Mouse (Mus musculus): ENCODE measurements at regions not wholly inside any gene's neighbourhood (a gene's known extent, or its start where the extent isn't known, plus 50 kb on each side); places are given as distances from the start of the nearest gene placed in this dataset.

DNA sequence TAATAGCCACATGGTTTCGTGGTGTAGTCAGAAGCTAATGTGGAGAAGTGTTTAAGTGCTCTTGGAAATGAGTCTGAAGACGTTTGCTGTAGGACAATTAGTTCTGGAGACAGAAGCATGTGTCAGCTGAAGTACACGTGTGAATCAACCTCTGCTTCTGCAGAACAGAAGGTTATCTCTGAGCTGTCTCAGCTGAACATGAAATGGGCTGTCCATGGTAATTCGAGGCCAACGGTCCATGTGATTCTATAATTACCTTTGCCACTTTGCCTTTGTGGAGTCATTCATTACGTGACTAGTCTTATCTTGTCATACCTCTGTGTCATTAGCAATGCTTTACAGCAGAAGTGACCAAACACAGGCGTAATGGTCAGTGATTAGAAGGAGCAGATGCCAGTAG lies 295.6 kb upstream of the Veph1 start:
- DNase-seq (ENCODE audit: low spot score): no peak

DNA sequence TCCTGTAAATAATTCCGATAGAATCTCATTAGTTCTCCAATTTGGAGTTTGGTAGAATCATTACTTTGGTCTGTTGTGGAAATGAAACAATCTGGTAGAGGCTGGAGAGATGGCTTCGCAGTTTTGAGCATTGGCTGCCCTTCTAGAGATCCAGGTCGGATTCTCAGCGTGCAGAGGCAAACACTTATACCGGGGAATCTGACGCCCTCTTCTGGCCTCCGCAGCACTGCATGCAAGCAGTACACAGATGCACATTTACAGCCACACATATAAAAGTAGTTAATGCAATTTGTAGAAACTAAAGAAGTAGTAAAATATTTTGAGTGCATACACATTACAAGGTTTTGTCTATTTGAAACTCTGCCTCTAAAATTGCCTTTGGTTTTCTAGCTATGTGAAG lies 294.1 kb upstream of the Veph1 start:
- DNase-seq (ENCODE audit: low spot score): no peak

DNA sequence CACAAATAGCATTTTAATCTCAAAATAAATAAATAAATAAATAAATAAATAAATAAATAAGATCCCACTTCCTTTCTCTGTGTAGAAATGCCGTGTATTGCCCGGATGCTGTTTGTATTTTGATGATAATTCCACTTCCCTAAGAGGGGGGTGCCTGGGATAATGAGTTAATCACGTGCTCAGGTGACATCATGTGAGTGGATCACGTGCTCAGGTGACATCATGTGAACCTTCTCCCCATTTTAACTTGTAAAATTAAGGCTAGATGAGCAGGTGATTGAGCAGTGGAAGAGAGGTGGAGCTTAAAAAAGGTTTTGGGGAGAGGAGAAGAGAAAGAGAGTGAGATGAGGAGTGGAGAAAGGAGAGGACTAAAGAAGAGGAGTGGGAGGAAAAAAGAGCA lies 292.8 kb upstream of the Veph1 start:
- no peak for DNase-seq (ENCODE audit: low spot score)

DNA sequence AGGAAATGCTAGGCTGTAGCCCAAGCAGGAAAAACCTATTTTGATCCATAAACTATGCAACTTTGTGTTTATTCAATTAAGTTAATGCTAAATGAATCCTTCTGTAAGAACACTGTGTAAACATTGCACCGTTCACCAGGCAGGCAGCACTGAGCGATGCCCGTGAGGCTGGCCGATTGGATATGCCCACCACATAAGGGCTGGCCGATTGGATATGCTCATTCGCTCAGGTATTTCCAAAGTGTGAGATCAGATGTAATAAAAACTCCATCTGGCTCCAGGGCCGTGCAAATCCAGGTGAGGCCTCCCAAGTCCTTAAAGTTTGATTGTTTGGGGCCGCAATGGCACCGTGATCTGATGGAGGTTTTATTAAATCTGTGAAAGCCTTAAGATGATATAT lies 288.2 kb upstream of the Veph1 start:
- DNase-seq (ENCODE audit: low spot score): no peak

DNA sequence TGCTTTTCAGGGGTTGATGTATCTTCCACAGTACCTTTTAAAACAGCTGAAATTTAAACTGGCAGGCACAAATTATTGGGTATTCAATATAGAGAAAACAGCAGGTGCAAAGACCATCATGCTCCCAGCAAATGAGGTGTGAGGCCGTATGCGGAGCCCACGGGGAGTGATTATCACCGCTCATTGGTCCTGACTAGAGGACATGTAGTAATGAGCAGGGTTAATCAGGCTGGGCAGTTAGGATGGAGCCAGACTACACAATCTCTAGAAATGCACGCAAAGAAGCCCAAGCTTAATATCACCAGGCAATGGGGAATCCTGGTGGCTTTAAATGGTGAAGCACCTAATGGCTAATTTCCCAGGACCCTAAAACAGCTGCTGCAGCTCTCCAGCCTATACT lies 287.5 kb upstream of the Veph1 start:
- no peak for DNase-seq (ENCODE audit: low spot score)

DNA sequence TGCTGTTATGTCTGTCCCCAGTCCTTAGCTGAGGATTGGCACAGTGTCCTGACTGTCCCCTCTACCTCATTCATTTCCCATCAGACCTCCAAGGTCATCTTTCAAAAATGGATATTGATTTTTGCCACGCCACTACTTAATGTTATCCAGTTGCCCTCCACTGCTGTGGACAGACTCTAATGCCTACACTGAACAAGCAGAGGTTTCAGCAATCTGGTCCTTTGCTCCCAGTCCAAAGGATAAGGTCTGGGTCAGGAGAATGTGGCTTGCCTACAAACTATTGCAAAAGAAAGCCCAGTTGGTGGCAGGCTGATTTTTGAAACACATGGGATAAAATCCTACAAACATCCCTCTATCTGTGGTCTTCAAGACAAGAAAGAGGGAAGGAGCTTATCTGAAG lies 280.0 kb upstream of the Veph1 start:
- no peak for DNase-seq (ENCODE audit: low spot score)

DNA sequence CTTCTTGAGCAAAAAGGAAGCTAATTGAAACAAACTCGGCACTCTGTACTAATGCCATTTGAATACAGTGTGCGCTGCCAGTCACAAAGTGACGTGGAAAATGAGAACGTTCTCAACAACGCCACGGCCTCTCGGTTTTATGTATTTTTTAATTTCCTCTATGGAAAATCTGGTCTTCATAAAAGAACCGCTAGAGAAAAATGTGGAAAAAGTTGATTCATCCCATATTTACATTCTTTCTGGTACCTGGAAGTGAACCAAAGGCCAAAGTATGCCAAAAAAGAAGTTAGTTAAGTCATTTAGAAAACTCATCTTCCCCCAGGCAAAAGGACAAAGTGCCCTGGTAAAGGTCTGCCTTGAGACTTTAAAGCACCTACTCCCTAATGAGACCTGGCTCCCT lies 277.7 kb upstream of the Veph1 start:
- DNase-seq (ENCODE audit: low spot score): no peak

- DNase-seq (ENCODE audit: low spot score): no peak
Measured at GRCm38 (mm10) chr3:66572887-66573519, 276.4 kb upstream of the Veph1 start.

GRCm38 (mm10) chr3:66570342-66570741 lies 273.7 kb upstream of the Veph1 start:
- DNase-seq (ENCODE audit: low spot score): no peak

GRCm38 (mm10) chr3:66564268-66565245 lies 267.9 kb upstream of the Veph1 start:
- no peak for DNase-seq (ENCODE audit: low spot score)

GRCm38 (mm10) chr3:66563329-66563728 lies 266.7 kb upstream of the Veph1 start:
- DNase-seq (ENCODE audit: low spot score): peak; percentile 10

DNA sequence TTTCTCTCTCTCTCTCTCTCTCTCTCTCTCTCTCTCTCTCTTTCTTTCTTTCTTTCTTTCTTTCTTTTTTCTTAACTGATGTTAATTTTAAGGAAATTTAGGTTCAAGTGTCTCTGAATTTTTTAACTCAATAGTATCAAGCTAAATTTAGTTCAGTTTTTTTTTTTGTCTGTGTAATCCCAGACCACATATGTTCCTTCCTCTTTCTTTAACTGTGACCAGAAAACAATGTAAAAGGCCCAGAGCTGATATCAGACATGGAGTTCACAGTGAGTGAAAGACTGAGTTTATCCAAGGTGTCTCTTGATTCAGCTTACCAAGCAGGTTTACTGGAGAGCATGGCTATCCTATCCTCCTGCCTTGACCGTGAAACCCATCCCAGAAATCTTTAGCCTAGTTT lies 258.9 kb upstream of the Veph1 start:
- DNase-seq (ENCODE audit: low spot score): no peak

- DNase-seq (ENCODE audit: low spot score): no peak
Measured at GRCm38 (mm10) chr3:66550920-66551319, 254.3 kb upstream of the Veph1 start.

DNA sequence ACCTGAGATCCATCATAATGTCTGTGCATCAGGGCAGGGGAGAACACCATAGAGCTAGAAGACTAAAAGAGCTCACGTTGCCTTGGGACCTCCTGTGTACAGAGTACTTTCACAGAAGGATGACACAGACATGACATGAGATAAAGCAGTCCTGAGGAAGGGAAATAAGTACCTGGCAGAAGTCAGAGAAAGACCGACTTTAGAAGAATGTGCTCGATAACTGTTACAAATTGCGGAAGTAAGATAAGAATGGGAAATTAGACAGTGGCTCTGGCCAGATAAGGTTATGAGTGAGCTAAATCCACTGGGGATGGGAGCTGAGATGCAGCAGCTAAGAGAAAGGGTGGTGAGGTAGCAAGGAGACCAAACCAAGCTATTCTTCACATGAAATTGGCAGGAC lies 249.9 kb upstream of the Veph1 start:
- DNase-seq (ENCODE audit: low spot score): no peak

DNA sequence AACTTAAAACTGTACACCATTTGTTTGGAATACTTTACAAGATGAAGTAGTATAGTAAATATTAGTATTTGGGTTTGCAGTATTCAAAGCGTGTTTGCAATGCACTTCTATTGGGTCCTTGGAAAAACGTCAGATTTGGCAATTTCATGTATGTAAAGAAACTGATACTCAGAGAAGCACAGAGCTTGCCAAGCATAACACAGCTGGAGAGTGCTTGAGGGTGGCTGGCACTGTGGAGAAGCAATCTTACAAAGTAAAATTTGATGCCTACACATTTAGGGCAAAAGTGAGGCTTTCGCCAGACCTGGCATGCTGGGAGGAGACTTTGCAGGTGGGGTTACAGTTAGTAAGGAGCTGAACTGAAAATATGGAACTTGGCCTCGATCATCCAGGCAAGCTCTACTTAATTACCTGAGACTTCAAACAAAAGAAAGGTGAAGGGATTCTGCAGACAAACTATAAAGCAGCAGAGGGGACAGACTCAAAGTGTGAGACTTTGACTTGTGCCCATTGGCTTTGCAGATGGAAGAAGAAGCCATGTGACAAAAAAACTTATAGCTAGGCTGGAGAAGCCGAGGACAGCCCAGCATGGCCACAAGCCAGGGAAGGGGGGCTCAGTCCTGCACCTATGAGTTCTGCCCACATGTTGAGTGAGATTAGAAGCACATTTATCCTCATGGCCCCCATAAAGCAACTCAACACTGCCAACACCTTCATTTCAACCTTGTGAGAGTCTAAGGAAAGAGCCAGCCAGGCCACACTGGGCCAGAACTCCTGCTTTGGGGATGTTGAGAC lies 247.7 kb upstream of the Veph1 start:
- DNase-seq (ENCODE audit: low spot score): peak; percentile 12

- no peak for DNase-seq (ENCODE audit: low spot score)
Measured at GRCm38 (mm10) chr3:66542865-66543264, 246.2 kb upstream of the Veph1 start.

GRCm38 (mm10) chr3:66537913-66538312 lies 241.3 kb upstream of the Veph1 start:
- no peak for DNase-seq (ENCODE audit: low spot score)

GRCm38 (mm10) chr3:66537106-66537893 lies 240.7 kb upstream of the Veph1 start:
- DNase-seq (ENCODE audit: low spot score): no peak

- no peak for DNase-seq (ENCODE audit: low spot score)
Measured at GRCm38 (mm10) chr3:66536673-66537072, 240.0 kb upstream of the Veph1 start.

DNA sequence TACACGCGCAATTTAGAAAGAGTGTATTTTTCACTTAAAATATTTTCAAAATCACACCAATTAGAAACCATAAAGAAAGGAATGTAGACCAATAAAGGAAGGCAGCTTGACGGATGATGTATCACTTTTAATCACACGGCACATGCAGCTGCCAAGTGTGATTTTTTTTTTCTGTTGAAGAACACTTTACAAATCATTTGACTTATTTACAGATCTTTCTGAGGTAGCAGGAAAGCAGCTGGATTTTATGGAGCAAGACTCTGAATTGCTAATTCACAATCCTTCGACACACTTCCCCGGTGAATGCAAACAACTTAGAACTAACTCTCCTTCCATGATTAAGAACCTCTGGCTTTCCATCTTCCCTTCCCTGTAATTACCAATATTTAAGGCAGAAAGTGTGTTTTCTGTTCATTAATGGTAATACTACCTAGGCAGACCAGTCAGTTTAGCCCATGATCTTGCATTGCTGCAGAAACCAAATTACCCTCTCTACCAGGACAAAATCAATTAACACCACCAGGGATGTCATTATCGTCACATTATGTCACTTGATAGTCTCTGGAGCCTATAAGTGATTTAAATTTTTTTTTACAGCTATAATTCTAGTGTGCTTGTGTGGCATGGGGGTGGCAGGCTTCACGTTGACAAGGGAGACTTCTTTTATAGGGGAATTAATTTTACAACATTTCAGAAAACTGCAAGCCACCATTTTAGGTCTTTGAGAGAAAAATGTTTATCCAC lies 239.3 kb upstream of the Veph1 start:
- no peak for DNase-seq (ENCODE audit: low spot score)

DNA sequence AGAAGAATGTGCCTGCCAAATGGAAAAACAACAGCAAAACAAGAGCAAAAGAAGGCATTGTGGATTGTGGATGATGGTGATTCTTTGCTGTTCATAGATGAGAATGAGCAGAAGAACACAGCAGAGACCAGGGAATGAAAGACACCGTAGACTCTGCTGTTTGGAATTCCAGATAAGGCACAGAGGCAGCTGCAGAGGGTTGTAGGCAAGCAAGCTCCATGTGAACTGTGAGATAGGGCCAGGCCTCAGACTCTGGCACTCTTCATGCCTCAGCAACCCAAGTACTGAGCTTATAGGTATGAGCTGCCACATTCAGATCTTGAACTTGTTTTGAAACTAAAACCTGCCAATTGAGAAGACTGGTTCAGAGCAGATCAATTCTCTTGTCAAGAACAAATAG lies 223.3 kb upstream of the Veph1 start:
- DNase-seq (ENCODE audit: low spot score): no peak

All from adipocyte (in vitro differentiated cells).